Mouse (Mus musculus) urinary bladder, adult 2 months (tissue): ENCODE results near the gene Pik3r5. TPM values are rescaled to one million over a fixed set of nuclear protein-coding genes. Genes with fewer than 3 reads are reported as not detected.

Experiments
- DNase-seq: peaks from one replicate; pipeline ENCODE4 v3.0.0; 2022; ENCODE audit warnings: low spot score
- polyA plus RNA-seq: library from polyadenylated mRNA; depleted of rRNA; stranded (reverse); fragments of >200 nt; gene quantifications from 2 replicates; pipeline ENCODE4 v1.2.3, GENCODE M21; 2012; rRNA removed

Pik3r5 gene
- 1.5 and 2.5 TPM in 2 replicates for polyA plus RNA-seq

DNA sequence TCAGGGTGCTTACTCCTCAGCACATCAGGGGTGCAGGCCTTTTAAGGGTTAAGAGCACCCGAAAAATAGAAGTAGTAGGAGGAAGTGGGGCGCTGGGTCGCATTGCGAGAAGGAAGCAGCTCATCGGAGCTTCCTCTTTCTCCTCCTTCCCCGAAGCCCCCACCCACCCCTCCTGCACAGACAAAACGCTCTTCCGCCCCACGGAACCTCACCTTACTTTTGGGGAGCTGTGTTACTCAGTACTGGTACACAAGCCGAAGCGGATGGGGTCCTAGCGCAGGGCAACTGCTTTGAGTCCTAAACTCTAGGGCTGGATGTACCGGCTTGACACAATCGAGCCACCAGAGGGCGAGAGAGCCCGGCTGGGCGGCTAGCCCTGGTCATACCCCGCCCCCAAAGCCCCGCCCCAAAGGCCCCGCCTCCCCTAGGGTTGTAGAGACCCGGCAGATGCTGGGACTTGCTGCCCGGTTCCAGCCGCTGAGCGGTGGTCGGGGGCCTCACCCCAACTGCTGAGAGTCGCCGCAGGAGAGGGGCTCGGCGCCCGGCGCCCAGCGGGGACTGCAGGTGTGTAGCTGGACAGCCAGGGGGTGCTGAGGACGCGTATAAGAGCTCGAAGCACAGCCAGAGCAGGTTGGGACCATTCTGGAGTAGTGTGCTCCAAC lies at the start of gene Pik3r5:
TSS of gene Pik3r5 (plus strand) at position 423 of the 662 bp plus-strand sequence.
- DNase-seq = peak; percentile 53

DNA sequence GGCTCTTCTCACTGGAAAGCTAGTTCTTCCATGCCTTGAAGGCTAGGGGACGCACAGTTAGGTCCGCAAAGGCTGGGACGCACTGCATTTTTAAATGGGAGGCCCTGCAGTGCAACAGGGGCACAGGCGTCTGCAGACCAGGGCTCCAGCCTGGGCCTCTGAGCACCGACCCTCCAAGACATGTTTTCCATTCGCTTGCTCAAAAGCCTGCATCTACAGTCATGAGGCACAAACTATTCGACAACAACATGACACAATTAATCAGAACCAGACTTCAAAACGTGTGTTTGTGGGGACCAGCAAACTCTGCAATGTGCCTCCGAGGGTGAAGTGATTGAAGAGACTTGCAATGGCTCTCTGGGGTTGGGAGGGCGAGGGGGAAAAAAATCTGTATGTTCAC lies 48.4 kb upstream of the Pik3r5 start:
- no peak for DNase-seq

DNA sequence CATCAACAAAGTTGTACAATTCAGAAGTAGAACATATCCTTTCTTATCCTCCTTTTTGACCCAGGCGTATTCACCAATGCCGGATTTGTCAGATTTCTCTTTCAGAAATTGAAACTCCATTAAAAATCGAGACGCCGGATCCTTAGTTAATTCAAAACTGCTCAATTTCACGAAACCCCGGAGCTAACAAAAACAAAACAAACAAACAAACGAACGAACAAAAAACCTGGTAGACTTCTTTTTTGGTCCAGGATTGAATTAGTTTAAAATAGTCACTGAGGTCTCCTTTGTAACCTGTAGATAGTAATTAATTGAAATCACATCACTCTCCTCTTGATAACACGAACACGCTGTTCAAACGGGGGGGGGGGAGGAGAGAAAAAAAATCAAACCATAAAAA lies 47.8 kb upstream of the Pik3r5 start:
- DNase-seq = no peak

DNA sequence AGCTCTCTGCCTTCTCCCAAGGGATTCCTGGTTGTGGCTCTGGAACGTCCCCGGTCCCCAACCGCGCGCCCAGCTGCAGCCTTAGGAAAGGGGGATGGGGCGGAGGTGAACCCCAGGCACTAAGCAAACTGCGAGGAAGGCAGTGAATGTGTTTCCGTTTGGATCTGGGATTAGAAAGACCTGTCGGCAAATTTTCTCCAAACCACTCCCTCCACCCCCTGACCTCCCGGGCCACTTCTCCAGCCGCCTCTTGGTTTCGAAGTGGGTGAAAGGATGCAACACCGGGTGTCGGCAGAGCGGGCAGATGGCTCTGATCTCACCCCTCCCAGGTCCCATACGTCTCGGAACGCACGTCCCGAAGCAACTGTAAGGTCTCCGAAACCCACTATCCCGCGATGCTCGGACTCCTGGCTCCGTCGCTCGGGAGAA lies 47.3 kb upstream of the Pik3r5 start:
- no peak for DNase-seq

DNA sequence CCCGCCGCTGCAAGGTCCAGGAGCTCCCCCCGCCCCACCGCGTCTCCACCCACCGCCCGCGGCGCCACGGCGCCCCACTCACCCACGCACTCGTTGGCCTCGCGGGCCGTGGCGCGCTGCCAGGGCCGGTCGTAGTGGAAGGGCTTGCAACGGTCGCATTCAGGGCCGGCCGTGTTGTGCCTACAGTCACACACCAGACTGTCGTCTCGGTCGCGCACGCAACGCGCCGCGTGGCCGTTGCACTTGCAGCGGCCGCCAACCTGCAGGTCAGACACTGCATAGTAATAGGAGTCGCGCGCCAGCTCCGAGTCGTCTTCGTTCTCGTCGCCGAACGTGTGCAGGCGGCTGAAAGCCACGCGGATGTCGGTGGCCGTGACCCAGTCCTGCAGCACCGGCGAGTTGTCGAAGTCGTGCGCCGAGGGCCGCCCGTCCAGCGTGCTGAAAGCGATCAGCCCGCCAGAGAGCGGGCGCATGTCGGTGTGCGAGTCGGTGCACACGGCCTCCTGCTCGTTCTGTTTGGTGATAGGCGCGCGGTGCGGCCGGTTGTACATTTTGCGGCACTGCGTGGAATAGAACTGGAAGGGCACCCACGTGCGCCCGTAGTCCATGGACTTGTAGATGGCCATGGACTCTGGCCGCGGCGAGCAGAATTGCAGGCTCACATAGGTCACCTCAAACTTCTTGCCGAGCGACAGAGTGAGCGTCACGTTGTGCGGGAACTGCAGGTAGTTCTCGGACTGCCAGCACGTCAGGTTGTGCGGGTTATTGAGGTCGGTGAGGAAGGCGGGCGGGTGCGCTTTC lies 46.7 kb upstream of the Pik3r5 start:
- no peak for DNase-seq

DNA sequence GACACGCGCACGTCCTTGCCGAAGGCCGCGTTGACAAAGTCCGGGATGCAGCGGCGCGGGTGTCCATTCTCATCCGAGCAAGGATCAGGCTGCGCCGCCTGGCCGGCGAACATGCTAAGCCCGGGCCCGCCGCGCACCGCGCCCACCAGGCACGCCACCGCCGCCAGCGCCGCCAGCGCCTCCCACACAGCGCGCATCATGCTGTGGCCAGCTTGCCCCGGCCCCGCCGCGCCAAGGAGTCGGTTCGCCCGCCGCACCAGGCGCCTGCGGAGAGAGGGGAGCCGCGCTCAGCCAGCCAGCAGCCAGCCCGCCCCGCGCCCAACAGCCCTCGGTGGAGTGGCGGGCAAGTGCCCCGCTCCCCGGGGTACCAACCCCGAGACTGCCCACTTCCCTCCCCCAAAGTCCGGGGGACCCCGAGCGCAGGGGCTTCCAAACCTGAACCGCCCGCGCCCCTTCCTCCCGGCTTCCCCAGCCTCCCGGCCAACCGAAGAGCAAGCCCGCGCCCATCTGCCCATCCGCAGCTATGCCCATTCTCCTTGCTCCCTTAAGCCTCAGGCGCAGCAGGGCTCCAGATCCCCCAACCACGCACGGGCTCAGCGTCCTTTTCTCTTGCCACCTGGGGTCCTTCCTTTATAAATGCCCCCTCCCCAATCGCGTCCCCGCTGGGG lies 45.9 kb upstream of the Pik3r5 start:
- DNase-seq = no peak

DNA sequence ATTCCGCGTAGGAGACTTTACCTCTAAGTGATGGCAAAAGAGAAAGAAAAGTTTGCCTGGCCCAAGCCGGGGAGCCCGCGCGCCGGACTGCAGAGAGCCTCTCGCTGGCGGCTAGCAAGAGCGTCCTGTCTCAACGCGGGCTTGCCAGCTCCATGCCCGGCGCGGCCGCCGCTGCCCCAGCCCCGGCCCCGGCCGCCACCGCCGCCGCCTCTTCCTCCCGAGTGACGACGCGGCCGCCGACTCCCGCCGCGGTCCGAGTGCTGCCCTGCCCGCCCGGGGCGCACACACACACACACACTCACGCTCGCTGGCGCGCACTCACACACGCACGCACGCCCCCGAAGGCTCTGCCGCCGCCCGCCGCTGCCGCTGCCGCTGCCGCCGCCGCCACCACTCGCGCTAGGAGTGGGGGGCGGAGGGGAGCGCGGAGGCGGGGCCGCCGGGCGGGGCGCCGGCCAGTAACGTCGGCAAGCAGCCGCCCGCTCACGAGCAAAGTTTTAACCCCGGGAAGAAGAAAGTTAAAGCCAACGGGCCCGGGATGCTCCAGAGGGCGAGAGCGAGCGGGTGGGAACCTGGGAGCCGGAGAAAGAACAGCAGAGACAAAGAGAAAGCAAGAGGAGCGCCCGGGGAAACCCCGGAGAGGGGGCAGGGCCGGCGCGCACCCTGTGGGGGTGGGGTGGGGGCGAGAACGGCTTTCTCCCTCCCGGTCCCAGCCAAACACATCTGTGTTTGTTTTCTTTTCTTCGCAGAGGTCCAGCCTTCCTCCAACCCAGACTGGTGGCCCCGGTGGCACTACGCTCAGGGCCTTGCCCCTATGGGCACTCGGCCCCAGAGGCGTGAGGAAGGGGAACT lies 45.1 kb upstream of the Pik3r5 start:
- DNase-seq = peak; percentile 36

DNA sequence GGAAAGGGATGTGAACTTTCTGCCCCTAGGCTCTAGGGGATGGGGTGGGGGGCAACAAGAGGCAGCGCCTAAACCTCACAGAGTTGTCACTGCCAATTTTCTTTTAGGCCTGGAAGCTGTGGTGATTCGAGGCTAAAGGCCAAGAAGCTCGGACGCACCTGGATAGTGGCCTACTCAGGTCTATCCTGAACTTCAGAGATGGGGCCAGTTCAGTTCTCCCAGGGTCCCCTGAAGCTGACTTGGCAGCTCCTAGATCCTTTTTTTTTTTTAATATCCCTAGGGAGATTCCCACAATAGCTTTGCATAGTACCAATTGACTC lies 44.5 kb upstream of the Pik3r5 start:
- DNase-seq = no peak

DNA sequence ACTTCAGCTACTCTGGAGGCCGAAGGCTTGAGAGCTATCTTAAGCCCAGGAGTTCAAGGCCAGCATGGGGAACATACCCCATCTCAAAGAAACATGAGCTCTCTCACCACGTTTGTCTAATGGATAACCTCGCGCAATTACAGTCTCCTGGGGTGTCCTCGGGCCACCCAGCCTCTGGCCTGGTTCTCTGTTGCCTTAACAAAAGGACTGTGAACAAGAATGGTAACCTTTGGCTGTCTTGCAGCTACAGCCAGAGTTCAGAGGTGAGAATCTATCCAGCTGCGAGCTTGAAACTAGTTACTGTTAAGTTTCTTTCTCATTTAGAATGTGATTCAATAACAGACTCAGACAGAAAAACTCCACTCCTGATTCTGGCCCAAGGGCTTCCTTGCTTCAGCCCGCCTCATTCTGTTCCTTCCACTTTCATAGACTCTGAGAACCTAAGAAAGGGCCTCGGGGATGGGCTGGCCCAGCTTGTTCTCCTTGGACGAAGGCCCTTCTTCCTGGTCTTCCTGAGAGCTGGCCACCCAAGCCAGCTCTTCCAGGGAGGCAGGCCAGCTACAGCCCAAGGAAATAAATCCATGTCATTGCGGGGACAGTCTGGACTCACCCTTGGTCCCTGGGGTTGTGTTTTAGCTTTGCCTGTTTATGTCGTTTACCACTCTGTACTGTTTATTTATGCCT lies 43.8 kb upstream of the Pik3r5 start:
- no peak for DNase-seq

DNA sequence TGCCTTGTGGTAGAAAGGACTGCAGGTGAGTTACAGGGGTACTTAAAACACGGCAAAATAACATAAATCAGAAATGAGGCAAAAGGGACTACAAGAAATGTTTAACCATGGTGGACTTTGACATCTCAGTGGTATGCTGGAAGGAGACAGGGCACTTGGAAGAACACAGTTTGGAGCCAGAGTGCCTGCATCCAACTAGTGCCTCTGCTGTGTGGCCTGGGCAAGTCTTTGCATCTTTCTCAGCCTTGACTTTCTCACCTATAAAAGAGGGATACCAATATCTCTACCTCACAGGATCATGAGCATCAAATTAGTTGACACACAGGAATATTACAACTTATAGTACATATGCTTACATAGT lies 43.3 kb upstream of the Pik3r5 start:
- DNase-seq = no peak

DNA sequence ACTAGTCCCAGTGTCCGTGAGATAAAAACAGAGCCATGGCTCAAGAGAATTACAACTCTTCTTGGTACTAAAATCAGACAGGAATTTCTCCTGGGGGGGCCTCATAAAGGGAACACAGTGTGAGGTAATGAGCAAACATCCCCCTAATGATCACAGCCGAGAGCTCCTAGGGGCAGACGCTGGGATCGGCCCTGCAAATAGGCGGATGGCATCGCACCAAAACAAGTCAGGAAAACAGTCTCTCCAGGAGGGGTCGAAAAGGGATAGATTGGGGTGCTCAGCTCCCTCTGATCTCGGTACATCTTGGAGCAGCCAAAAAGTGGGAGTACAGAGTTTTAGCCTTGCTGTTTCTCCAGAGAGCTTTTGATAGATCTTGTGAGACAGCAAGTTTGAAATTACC lies 42.3 kb upstream of the Pik3r5 start:
- DNase-seq = no peak

DNA sequence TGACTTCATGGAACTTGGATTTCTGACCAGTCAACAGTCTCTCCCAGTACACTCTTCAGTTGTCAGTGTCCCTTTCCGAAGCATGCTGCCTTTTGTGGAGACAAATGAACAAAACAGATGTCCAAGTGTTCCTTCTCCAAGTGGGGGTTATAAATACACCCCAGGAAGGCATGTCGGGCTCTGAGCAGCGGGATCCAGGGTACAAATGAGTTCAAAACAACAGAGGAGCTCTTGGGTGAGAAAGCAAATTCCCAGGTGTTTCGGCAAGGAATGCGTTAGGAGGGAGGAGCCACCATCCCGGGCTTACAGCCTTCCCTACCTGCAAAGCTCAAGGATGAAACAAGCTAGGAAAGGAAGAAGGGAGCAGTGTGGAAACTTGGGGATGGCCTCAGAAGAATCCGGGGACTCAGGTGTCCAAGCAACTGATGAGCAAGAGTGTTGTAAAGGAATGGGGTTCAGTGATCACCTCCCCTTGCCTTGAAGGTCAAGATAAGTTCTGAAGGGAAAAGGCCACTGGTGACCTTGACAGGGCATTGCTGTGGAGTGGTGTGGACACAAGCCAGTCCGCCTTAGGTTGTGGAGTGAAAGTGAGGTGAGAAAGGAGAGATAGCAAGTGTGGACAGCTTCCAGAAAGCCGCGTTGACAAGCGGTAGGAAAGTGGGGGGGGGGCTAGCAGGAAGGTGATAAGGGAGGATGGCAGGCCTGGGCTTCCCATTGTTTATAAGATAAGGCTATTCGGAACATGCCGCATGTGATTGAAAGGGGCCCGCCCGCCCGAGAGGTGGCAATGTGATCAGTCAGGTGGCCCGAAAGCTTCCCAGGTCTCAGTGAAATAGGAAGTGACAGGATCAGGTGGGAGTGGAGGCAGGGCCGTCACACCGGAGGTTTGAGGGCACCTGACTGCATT lies 41.3 kb upstream of the Pik3r5 start:
- no peak for DNase-seq

DNA sequence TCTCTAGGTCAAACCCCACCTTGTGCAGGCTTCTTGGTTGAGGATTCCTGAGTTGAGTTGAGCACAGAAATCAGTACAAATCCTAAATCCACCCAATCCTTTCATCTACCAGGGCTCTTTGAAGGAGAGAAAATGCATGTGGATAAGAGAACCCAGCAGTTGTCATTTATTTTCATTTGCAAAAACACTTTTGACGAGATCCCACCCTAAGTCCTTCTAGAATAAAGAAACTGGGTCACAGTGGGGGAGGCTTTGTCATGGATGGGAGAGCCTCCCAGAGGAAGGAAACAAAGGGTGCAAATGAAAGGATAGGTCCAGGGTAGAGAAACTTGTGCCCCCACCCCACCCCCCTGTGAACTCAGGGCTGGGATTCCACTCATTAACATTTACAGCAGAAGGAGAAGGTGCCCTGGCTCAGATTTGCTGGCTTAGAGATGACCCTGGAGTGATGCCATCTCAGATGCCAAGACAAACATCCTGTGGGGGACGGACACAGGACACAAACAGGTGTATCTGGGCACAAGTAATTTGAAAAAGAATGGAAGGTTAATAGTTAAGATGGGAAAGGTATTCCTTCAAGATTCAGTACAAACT lies 37.9 kb upstream of the Pik3r5 start:
- no peak for DNase-seq

DNA sequence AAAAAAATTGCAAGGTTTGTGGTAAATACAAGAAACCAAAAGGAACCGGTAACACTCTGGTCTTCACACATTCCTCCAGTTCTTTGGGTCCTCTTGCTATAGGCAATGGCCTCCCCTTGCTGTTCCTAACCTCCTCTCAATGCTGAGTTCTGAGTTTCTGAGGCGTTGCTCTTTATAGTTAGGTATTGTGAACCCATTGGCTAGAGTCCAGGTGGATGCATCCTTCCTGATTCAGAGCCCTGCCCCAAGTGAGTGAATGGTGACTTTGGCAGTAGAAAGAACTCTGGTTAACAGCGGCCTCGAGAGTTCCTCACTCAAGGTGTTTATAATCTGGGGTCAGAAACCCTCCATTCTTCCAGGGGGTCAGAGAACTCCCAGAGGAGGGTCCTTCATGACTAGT lies 37.2 kb upstream of the Pik3r5 start:
- DNase-seq = no peak

DNA sequence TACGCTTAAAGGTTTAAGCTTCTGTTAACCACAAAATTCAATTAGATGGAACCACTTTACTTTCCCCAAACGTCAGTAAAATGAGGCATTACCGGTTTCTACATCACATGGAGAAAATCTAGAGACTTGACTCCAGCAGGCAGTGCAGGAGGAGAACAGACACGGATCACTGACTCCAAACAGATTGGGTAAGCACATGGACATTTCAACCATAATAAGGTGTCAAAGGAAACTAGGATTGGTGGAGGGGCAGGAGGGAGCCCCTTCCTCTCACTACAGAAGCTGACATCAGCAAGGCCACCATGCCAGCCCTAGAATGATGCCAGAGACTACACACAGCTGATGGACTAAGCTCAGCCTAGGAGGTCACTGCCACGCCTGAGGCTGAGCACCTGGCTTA lies 36.4 kb upstream of the Pik3r5 start:
- DNase-seq = no peak

DNA sequence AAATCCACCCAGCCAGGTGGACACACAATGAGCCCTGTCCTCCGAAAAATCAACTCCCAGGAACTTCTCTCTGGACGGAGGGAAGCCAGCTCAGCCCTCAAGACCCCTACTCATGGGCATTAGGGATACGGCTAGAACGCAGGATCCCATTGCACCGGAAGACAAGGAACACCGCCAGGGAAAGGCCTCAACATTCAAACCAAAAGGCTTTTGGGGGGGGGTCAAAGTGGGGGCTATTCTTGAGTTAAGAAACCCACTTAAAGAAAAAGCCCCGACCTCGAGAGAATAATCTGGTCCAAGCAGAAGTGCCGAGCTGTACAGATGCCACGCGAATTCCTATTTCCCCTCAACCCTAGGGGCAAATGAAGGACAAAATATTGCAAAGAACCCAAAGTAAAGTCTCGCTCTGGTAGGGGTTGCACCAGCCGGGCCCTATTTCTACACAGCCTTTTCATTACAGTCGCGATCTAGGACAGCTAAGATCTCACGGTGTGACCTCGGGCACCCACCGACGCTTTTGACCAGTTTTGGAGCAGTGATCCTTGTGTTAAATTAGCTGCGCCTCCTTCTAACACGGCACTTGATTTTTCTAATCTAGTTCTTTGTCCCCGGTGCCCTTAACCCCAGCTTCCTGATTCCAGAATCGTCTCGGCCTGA lies 32.9 kb upstream of the Pik3r5 start:
- no peak for DNase-seq

DNA sequence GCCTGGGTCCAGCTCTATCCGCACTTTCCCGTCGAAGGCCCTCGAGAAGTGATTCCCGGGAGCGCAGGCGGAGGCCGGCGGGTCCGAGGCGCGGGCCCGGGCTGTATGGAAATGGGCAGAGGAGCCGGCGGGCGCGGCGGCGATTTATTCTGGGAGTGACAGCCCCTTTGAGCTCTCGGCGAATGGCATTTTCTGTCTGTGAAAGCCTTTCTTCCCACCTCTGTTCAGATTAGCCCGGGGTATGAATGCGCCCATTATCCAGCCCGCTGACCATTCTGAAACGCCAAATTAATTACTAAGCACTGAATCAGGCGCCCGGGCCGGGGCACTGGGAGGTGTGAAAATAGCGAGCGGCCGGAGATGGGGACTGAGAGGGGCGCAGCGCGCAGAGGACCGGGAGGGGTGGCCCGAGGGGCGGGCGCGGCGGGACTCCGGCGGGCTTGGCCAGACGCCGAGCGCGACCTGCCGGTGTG lies 32.3 kb upstream of the Pik3r5 start:
- DNase-seq = no peak

DNA sequence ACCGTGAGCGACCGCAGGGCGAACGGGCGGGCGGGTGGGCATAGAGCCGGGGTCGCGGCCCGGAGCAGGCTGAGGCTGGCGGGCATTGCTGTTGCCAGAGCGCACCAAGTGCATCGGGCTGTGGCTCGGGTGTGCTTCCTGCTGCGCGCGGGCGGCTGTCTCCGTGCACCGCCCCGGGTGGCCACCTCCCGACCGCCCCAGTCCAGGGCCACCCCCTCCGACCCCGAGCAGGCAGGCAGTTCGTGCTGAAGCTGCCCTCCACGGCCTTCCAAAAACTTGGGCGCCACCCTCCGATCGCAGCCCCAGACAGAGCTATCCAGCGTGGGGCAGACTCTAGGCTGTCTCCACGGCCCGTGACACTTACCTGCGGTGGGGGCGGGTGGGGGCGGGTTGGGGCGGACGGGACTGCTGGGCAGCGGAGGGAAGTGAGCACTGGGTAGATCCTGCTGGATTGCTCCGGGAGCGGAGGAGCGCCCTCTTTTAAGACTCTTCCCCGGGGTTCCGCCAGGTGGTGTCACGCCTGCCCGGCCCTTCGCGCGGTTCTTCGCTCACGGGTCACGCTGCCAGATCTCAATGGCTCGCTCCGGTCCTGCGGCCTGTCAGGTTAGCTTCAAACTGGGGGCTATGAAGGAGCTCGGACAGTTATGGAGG lies 31.8 kb upstream of the Pik3r5 start:
- no peak for DNase-seq

DNA sequence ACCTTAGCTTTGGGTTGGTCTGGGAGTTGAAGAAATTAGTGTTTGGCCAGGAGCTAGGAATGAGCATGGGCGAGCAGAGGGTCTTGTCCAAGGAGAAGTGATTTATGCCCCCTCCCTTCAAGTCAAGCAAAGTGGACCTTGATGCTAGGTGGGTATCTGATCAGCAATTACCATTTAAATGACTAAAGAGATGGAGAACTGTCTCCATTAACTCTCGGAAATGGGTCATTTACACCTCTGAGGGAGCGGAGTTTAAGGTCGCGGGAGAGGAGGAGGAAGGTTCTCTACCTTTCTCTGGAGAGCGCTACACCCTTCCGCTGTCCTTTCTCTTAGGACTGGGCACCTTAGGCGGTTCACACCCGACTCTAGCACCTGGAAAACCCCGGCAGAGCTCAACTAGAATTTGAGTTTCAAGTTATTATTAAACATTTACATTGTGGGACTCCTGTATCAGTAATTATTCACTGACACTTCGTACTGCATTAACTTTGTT lies 31.1 kb upstream of the Pik3r5 start, which contains the start of gene Ntn1:
TSS of gene Ntn1 (minus strand) at position 97 of the 493 bp plus-strand sequence.
- DNase-seq = no peak
